Mouse (Mus musculus): ENCODE measurements around the gene Fam135a.

Gene Fam135a

DNA sequence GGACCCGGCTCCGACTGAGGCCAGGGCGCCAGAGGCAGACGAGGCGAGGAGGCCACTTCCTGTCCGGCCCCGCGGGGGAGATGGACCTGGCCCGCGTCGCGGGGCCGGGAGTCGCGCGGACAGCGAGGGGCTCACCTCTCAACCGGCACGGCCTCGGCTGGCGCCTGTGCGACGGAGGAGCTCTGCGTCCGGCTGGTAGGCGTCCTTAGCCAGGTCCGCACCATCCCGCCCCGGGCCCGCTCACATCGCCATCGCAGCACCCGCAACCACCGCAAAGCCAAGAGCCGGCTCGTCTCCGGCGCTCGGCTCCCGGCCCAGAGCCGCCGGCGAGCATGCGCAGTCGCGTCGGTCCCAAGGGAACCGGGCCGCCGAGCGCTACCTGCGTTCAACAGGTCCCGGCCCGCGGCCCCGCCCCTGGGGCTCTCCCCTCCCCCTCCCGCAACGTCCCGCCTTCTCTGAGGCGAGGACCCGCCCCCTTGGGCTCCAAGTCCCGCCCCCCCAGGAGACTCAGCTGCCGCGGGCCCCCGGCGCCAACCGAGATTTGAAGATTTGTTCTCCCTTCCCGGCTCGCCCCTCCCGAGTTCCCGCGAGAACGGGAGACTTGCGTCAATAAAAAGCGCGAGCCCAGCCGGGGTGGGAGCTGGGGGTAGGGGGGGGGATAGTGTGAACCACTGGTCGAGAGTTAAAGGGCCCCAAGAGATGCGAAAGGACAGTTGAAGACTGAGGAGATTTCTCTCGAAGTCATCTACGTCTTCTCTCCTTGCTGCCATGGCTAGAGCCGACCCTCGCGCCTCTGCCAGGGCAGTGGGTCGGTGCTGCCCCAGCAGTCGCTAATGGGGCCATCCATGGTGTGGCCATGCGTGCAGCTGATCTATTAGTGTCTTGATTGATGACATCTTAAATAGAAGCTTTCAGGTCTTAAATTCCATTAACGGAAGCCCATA, at the start of gene Fam135a:
TSS of gene Fam135a (minus strand) at position 416 of the 944 bp plus-strand sequence.
- peak; percentile 55 for DNase-seq (ENCODE audit: low spot score)

DNA sequence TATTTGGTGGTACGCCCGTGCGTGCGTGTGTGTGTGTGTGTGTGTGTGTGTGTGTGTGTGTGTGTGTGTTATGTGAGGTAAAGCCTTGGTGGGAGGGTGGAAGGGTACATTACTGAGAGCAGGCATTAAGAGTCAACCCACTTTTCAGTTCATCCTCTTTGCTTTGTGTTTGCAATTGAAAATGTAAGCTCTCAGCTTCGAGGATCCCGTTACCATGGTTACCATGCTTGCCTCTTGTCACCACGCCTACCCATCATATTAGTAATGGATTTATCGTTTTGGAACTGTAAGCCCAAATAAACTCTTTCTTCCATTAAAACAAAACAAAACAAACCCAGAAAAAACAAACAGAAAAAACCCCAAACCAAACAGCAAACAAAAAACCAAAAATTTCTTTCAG, 43.4 kb upstream of the Fam135a start:
- no peak for DNase-seq (ENCODE audit: low spot score)

DNA sequence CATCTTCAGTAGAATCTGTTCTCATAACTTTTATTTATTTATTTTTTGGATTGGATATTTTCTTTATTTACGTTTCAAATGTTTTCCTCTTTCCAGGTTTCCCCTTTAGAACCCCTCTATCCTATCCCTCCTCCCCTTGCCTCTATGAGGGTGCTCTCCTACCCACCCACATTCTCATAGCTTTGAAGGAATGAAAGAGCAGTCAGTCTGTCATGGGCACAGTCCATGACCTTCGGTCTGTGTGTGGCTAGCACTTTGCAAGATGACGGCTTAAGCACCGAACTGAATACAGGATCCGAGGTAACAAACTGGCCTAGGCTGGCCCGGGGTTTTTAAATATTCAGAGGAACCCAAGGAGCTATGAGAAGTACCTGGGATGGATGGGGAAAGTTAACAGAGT, 40.4 kb upstream of the Fam135a start:
- no peak for DNase-seq (ENCODE audit: low spot score)

DNA sequence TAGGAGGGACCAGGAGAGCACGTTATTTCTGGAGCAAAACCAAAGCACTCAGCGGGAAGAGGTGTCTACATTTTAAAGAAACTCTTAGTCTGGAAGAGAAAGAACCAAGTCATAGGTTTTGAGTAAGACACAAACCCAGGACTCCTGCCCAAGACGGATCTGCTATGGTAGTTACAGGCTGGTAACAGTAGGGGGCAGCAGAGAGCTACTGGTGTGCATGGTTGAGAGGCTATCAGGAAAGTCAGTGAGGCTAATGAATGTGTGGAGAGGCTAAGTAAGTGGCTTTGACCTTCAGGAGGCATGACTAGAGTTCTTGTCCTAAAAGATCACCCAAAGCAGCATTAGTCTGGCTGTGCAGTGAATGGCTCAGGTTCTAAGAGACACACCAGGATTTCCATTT, 37.0 kb upstream of the Fam135a start:
- peak; percentile 8 for DNase-seq (ENCODE audit: low spot score)

DNA sequence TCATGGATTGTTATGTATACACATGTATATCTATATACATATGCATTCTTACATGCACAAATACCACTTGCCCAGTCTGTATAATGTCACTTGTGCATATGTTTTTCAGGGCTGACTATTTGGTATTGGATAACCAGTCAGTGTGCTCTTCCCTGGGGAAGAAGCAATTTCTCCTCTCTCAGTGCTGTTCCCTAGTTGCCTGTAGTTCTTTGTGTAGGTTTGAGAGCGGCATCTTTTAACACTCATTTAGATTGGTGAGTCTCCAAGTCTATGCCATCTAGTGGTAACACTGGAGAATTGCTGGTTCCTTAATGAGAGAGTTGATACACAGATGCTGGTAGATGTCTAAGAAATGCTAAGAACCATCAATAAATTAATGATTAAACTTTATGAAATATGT, 34.7 kb upstream of the Fam135a start:
- no peak for DNase-seq (ENCODE audit: low spot score)

DNA sequence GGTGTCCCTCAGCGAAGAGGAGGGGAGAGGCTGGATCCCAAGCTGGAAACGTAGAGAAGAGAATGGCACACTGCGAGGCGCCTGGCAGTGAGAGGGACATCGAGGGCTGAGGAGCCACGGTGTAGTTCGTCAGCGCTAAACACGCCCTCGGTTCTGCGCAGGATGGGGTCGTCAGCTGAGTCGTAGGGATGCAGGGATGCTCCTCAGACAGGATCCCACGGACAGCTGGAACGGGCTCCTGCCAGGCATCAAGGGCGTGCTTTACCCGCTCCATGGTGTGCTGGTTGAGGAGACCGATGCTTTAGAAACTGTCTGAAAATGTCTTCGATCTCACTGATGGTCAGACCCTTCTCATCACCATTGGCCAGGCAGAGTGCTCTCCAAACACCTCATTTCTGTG, 33.7 kb upstream of the Fam135a start:
- no peak for DNase-seq (ENCODE audit: low spot score)

DNA sequence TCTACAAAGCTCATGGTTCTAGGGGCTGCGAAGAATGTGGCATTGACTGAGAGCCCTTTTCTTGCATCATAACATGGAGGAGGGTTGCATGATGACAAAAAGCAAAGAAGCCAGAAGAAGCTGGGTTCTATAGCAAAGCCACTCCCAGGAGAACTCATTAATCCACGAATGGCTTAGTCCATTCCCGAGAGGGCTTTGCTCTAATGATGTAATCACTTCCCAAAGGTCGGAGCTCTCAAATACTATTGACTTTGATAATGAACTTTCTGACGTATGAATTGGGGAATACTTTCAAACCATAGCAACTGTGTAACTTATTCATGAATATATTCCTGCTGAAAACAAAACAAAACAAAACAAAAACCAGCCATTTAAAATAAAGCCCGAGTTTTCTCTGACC, 27.7 kb upstream of the Fam135a start:
- DNase-seq (ENCODE audit: low spot score), result no peak

DNA sequence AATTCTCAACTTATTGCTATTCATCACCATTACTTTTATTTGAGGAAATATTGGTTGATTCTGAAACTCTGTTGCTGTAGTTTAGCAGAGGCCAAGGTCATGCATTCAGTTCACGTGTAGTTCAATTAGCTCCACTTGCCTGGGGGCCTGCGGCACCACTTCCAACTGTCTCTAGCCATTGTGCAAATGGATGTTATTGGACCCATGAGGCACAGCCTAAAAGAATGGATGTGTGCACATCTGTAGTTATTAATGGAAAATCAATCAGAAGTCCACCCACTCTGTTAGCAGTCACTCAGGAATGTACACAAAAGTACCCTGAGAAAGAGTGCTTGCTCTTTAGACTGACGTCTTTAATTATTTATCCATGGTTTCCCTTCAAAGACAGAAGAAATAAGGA, 24.5 kb upstream of the Fam135a start:
- no peak for DNase-seq (ENCODE audit: low spot score)

DNA sequence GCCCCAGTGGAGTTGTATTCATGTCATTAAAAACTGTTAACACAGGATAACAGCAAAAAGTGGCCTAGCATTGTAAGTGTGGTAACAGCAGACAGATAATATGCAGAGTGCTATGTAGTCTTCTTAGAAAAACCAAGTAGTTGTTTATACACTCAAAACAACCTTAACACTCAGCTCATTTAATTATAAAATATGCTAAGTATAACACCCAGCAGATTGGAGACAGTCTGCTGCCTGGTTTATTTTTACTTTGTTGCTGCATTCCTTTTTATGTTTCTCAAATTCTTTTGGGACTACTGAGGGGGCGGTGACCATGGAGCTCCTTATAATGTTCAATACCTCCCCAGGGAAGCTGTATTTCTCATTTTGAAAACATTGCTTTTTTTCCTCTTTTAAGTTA, 22.4 kb upstream of the Fam135a start:
- DNase-seq (ENCODE audit: low spot score), result no peak

DNA sequence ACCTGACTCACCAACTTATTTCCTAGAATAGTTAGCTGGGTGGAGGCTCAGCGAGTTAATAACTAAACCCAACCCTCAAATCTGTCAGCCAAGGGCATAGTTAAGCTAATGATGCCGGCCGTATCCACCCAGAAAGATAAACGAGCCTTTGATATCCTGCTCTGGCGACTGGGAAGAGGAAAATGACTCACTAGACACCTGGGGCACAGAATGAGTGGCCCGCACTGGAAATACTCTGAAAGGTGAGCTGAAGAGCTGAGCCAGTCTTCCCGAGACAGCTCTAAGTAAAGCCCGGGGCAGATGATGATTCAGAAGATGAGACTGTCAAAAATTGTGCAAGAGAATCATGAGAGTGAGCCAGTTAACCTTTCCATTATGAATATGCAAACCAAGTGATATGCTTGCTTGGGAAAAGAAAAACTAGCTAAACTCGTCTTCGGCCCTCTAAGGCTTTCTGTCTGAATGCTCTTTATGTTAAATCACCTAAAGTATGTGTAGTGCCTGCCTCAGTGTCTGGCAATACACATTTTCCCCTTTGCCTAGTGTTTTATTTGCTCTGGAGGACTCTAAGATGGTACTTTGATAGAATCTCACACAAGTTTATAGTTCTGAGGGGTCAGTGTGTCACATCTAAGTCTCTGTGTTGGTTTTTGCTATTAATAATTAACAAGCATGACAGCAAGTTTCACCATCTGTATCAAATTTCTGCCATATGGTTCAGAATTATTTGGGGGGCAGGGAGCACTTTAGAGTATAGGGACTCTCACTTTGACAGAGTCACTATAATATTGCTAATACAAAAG, 8.0 kb upstream of the Fam135a start:
- DNase-seq (ENCODE audit: low spot score), result no peak

DNA sequence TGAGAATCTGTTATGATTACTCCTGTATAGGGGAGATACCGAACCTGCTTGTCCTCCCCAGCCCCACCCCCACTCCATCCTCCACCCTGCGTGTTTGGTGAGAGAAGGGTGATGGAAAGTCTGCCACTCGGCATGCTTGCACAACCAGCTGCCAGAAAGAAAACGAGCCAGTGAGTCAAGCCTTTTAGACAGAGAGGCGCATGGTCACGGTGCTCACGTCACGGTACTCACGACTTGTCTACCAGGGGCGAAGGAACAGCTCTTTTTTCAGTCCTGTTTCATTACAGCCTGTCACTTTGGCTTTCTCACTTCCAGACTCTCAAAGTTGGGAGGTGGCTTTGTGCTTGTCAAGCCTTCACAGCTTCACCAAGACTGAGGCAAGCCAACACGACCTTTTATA, 7.2 kb upstream of the Fam135a start:
- DNase-seq (ENCODE audit: low spot score), result no peak

DNA sequence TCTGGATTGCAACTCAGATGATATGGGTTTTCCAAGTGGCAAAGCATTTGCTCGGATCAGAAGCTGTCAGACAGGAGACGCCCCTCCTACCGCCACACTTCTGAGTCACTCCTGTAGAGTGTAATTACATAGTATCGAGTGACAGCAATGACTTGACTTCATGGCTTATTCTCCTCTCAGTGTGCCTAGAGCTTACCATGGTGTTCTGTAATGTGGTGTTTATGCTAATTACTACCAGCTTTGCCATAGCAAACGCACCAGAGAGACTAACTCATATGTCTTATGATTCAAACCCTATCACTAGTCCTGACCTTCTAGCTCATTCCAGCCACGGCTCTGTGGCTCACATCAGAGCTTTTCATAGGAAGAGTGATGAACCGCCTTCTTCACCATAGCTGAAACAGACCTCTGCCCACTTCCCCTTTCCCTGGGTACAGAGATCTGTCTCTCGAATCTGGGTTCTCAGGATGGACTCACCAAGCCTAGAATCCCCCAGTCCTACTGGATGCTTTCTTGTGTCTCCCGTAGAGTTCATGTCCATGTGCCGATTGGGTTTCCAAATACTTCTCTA, 2.5 kb upstream of the Fam135a start:
- DNase-seq (ENCODE audit: low spot score), result no peak

DNA sequence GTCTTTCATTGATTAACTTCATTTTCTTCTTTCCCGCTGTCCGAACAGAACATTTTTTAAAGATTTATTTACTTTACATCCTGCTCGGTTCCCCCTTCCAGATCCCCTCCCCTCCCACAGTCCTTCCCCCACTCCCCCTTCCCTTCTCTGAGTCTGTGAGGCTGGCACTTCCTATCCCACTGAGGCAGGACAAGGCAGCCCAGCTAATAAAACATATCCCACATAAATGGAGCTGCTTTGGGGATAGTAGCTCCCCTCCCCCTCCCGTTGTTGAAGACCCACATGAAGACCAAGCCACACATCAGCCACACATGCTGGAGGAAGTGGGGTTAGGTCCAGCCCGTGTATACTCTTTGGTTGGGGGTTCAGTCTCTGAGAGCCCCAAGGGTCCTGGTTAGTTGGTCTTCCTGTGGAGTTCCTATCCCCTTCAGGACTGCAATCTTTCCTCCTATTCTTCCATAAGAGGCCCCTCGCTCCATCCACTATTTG, 773 bp upstream of the Fam135a start:
- no peak for DNase-seq (ENCODE audit: low spot score)

DNA sequence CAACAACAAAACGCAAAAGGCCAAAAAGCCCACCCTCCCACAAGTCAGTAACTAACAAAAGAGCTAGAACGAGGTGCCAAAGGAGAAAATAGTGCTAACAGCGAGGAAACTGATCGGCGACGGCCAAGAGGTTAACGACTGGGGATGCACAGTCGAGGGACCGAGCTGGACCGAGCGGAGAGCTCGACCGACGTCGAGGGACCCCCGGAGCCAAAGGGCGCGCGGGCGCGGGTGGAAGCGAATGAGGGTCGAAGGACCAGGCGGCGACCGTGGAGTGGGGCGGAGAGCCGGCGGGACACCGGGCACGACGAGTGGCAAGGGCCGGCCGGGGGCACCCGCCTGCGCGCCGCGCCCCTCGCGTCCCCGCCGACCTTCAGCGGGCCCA, 608 bp downstream of the Fam135a start:
- no peak for DNase-seq (ENCODE audit: low spot score)

DNA sequence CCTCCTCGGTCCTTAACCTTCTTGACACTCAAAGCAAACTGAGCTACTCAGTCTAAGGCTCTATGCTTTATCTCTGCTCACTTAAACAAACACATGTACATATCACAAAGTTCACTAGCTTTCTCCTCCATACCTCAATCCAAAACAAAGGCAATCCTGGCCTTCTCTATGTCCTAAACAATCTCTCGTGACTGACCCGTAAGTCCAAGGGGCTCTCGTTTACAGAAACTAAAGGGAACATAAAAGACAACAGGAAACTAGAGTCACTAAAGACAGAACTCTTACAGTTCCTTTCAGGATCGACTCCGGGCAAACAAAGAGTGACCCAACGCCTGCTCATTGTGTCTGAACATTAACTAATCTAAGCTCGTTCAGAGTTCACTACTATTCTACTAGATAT, 2.6 kb downstream of the Fam135a start:
- no peak for DNase-seq (ENCODE audit: low spot score)

DNA sequence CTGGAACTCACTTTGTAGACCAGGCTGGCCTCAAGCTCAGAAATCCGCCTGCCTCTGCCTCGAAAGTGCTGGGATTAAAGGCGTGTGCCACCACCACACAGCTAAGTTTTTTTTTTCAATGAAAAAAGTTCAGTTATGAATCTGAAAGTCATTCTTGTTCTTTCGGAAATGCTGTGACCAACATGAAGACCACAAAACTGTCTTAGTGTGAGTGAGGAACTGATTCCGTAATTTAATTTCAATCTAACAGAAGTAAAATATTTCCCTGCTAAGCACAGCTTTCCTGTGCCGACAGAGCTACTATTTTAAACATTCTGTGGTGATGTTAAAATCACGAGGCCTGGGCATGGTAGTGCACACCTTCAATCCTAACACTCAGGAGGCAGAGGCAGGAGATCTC, 7.7 kb downstream of the Fam135a start:
- DNase-seq (ENCODE audit: low spot score), result no peak

DNA sequence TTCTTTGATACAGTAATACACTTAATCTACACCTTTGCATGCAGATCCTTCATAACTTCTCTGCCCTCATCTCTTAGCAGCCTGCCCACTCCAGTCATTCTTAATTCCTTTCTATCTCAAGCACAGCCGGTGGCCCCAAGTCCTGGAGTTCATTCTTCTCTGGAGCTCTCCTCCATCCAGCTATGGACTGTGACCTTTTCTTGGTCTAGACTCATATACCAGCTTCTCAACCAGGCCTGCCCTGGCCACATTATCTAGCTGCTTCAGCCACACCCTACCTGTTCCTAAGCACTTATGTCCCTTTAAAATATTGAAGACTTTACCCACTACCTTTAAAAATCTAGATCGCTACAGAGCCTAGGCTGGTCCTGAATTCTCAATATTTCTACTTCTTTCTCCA, 9.5 kb downstream of the Fam135a start:
- no peak for DNase-seq (ENCODE audit: low spot score)

DNA sequence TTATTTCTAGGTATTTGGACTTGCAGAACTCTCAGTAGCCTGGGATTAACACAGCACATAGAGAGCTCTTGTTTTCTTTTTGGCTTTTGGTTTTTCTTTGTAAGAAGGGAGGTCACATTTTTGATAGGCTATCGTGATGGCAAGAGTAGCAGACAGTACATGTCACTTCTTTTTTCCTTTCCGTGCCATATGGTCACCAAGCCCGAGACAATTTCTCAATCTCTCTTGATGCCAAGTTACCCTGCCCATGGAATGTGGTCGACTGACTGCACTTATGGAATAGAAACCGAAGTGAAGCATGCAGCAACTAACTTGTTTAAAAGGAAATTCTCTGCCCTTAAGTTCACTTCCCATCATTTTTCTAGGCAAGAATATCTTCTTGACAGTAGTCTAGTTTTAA, 10.0 kb downstream of the Fam135a start:
- DNase-seq (ENCODE audit: low spot score), result no peak

DNA sequence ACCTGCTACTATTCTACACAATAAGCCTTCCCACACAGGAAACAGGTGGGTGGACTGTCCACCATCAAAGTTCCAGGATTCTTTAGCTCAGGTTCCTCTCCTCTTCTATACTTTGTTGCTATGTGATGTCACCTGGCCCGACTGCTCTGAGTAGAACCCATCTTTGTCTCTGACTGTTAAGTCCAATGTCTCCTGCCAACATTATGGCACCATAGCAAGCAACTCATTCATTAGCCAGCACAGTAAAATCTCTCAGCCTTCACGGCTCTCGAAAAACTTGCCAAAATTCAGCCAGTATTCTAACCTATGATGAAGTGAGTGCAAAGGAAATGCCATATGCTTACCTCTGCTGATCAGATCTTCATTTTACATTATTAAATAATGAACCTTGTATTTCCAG, 14.0 kb downstream of the Fam135a start:
- DNase-seq (ENCODE audit: low spot score), result no peak

DNA sequence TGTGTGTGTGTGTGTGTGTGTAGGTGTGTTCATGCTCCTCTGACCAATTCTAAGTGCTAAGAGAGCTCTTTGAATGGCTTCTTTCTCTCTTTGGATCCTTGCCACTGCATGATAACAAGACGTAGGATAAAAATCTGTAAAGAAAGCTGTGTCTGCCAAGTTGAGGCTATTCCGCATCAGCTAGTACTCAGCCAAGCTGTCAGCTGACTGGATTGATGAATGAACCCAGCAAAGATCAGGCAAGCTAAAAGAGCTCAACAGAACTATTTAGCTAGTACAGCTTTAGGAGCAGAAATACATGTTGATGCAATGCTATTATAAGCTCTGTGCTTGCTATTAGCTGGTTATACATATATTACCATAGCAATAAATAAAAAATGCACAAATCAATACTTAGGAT, 25.7 kb downstream of the Fam135a start:
- DNase-seq (ENCODE audit: low spot score), result no peak

DNA sequence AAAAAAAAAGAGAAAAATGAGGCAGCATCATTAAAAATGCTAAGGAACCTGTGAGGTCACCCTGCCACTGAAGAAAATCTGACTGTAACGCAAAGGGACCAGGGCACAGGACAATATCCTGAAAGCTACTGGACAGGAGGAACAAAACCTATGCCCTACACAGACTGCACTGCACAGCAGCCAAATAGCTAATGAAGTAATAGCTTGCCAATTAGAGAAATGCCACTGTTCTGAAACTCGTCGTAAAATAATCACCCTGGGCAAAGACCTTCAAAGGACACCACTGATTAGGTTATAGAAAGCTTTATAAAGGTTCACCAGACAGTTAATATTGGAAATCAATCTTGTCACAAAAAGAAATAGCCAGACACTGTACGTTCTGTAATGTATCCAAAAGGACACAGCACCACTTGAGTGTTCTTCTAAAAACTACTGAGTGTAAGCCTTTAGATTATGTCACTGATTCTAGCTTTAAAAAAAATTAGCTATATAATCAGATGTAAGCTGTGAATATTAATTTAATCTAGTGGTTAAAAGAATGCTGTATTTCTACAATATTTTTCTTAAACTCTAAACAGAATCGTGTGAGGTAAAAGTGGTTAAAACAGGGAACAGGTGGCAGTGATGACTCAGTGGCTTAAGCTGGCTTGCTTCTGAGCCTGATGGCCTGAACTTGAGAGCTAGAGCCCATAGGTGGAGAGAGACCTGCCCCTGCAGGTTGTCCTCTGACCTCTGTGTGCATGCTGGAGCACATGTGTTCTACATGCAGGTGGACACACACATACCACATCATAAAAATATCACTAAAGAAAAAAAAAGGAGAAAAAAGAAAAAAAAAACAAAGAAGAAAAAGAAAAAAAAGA, 26.5 kb downstream of the Fam135a start:
- no peak for DNase-seq (ENCODE audit: low spot score)

DNA sequence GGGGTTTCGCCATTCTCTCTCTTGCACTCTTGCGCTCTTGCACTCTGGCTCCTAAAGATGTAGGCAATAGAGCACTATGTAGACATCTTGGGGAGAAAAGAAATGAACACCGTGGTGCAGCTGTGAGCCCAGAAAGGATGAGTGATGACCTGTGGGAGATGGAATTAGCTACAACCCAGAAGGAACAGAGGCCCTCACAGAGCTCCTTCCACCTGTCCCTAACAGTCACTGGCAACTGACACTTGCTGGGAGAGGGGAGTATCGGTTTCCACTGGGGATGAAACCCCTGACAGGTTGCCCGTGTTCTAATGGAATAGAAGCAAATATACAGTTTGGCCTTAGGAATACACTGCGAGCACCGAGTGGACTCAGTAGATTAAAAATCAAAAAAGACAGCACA, 31.3 kb downstream of the Fam135a start:
- DNase-seq (ENCODE audit: low spot score), result no peak
